Comparison of ENCODE assay signal across 18 mouse cellular contexts in the genomic region with DNA sequence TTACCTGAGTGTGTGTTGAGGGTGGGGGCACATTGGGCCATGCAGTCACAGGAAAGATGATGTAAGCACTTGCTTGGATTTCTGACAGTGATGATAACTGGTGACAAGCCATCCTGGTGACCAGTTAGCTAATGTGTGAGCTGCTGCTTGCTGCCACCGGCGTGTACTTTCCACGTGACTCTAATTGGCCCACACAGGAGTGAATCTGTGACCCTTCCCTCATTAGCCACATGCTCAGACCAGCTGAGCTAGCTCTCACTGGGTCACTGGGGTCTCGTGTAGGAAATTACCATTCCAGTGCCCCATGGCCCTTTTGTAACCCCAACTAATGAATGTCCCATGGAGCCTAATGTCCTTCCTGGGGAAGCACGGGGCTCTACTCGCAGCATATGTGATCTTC. TPM values are rescaled to one million over a fixed set of nuclear protein-coding genes. Genes with fewer than 3 reads are reported as not detected.
DNase-seq lines count a peak whose midpoint lies in the region; ATAC-seq and TF ChIP-seq lines count a peak whose summit lies in the region.
"Had no signal": no experiment of that assay in that cellular context is flagged by ENCODE, and none has a peak within 500 bp of the region (broad histone marks: within the 10 kb centered on the region; RNA-seq: fewer than 3 reads in every experiment).

No protein-coding gene starts in this region.

- no peak overlapping the region for H3K9ac ChIP-seq in midbrain, postnatal 0 days (replicated peaks; ENCODE audit: low read length, poor library complexity, severe bottlenecking)
- no peak overlapping the region for H3K9ac ChIP-seq in embryonic facial prominence, embryonic 14.5 days (ENCODE audit: low read depth, low read length)
- no peak overlapping the region for H3K9ac ChIP-seq in midbrain, embryonic 14.5 days (replicated peaks; ENCODE audit: low read length)
- H3K9ac ChIP-seq: liver, embryonic 12.5 days; lung, embryonic 15.5 days had no signal

- H3K27me3 ChIP-seq in midbrain, embryonic 10.5 days (ENCODE audit: low read depth, poor library complexity, severe bottlenecking) = no peaks in the 10 kb centered on the region
- no peaks in the 10 kb centered on the region for H3K27me3 ChIP-seq in midbrain, postnatal 0 days (ENCODE audit: insufficient read depth, low read length)
- no peaks in the 10 kb centered on the region for H3K27me3 ChIP-seq in embryonic facial prominence, embryonic 14.5 days (replicated peaks; ENCODE audit: control insufficient read depth, insufficient read depth, low read length)
- H3K27me3 ChIP-seq in midbrain, embryonic 14.5 days (ENCODE audit: control insufficient read depth, insufficient read depth, low read length) = no peaks in the 10 kb centered on the region
- H3K27me3 ChIP-seq: lung, embryonic 15.5 days; Patski had no signal

- H3K27ac ChIP-seq in midbrain, embryonic 10.5 days (replicated peaks) = peak overlapping the region; percentile 83
- no peak overlapping the region for H3K27ac ChIP-seq in midbrain, postnatal 0 days (ENCODE audit: low read depth, low read length)
- H3K27ac ChIP-seq in embryonic facial prominence, embryonic 14.5 days (replicated peaks; ENCODE audit: low read depth, low read length) = no peak overlapping the region
- peak overlapping the region; percentile 58; the same call in 1 of the 2 replicates for H3K27ac ChIP-seq in midbrain, embryonic 14.5 days (replicated peaks; ENCODE audit: low read depth, low read length)
- H3K27ac ChIP-seq: heart, embryonic 10.5 days; kidney, postnatal 0 days; liver, embryonic 12.5 days; lung, embryonic 15.5 days; macrophage had no signal

- no peaks in the 10 kb centered on the region for H3K9me3 ChIP-seq in midbrain, embryonic 10.5 days (replicated peaks)
- no peaks in the 10 kb centered on the region for H3K9me3 ChIP-seq in midbrain, postnatal 0 days (ENCODE audit: low read length)
- H3K9me3 ChIP-seq in embryonic facial prominence, embryonic 14.5 days (ENCODE audit: control insufficient read depth, low read length) = no peaks in the 10 kb centered on the region
- no peaks in the 10 kb centered on the region for H3K9me3 ChIP-seq in midbrain, embryonic 14.5 days (ENCODE audit: control insufficient read depth, low read length)
- H3K9me3 ChIP-seq: heart, embryonic 10.5 days; liver, embryonic 12.5 days; lung, embryonic 15.5 days had no signal

- no peak overlapping the region for H3K4me3 ChIP-seq in midbrain, embryonic 10.5 days
- H3K4me3 ChIP-seq in midbrain, postnatal 0 days (ENCODE audit: low read depth, low read length) = no peak overlapping the region
- H3K4me3 ChIP-seq in embryonic facial prominence, embryonic 14.5 days (ENCODE audit: low read depth, low read length) = no peak overlapping the region
- no peak overlapping the region for H3K4me3 ChIP-seq in midbrain, embryonic 14.5 days (replicated peaks; ENCODE audit: low read depth, low read length)
- H3K4me3 ChIP-seq: heart, embryonic 10.5 days; liver, embryonic 12.5 days; lung, embryonic 15.5 days had no signal

- ATAC-seq in midbrain, postnatal 0 days (ENCODE audit: low FRiP score) = no peak
- peak; percentile 21; the same call in 1 of the 2 replicates for ATAC-seq in embryonic facial prominence, embryonic 14.5 days (ENCODE audit: low read depth)
- ATAC-seq in midbrain, embryonic 14.5 days (ENCODE audit: low FRiP score, low TSS enrichment) = no peak
- no peak for ATAC-seq in inflammation-experienced regulatory T-cells, adult 6 months
- ATAC-seq: liver, embryonic 12.5 days; Patski had no signal

- WGBS in midbrain, embryonic 10.5 days = 63% methylated on average over 6 of the region's 6 CpGs
- WGBS in midbrain, postnatal 0 days = 42% methylated on average over 6 of the region's 6 CpGs
- WGBS in embryonic facial prominence, embryonic 14.5 days = 47% methylated on average over 6 of the region's 6 CpGs
- WGBS in midbrain, embryonic 14.5 days = 40% methylated on average over 6 of the region's 6 CpGs

- peaks cover 10% of the 10 kb centered on the region for H3K36me3 ChIP-seq in midbrain, embryonic 10.5 days
- peaks cover 5% of the 10 kb centered on the region; the same call in 1 of the 2 replicates for H3K36me3 ChIP-seq in midbrain, postnatal 0 days (ENCODE audit: insufficient read depth, low read length)
- no peaks in the 10 kb centered on the region for H3K36me3 ChIP-seq in embryonic facial prominence, embryonic 14.5 days (ENCODE audit: control insufficient read depth, insufficient read depth, low read length)
- H3K36me3 ChIP-seq in midbrain, embryonic 14.5 days (ENCODE audit: control insufficient read depth, insufficient read depth, low read length) = peaks cover 13% of the 10 kb centered on the region

- TF ChIP-seq CTCF in midbrain, postnatal 0 days (IDR thresholded peaks at IDR 0.05) = no peak

- peaks cover 38% of the 10 kb centered on the region for H3K4me1 ChIP-seq in midbrain, embryonic 10.5 days
- H3K4me1 ChIP-seq in midbrain, postnatal 0 days (ENCODE audit: insufficient read depth, low read length) = 0 out of 2 replicates have a peak, but pooled peaks cover 4% of the 10 kb centered on the region
- 0 out of 2 replicates have a peak, but pooled peaks cover 4% of the 10 kb centered on the region for H3K4me1 ChIP-seq in embryonic facial prominence, embryonic 14.5 days (ENCODE audit: control insufficient read depth, insufficient read depth, low read length)
- H3K4me1 ChIP-seq in midbrain, embryonic 14.5 days (ENCODE audit: control insufficient read depth, insufficient read depth, low read length) = peaks cover 10% of the 10 kb centered on the region
- H3K4me1 ChIP-seq: lung, embryonic 15.5 days had no signal

- DNase-seq in midbrain, embryonic 10.5 days (ENCODE audit: low spot score) = no peak
- no peak for DNase-seq in midbrain, postnatal 0 days (ENCODE audit: low spot score)
- DNase-seq in embryonic facial prominence, embryonic 14.5 days (ENCODE audit: low spot score) = peak; percentile 20
- peak; percentile 53 for DNase-seq in midbrain, embryonic 14.5 days
- DNase-seq in thymus, adult 18-20 months = no peak
- no peak for DNase-seq in cerebellum, postnatal 25 days
- DNase-seq: adrenal gland, postnatal 36 days; cerebellum, adult 9-10 months; gastrocnemius, postnatal 36 days; heart, postnatal 10 days; thymus, postnatal 14 days had no signal

- H3K4me2 ChIP-seq in midbrain, postnatal 0 days (ENCODE audit: low read depth, low read length, poor library complexity, severe bottlenecking) = no peak overlapping the region
- H3K4me2 ChIP-seq in embryonic facial prominence, embryonic 14.5 days (ENCODE audit: low read depth, low read length) = no peak overlapping the region
- no peak overlapping the region for H3K4me2 ChIP-seq in midbrain, embryonic 14.5 days (ENCODE audit: low read length)
- H3K4me2 ChIP-seq: lung, embryonic 15.5 days had no signal

RNA-seq across cellular contexts. Expression of gene Lsm11, which starts 19.3 kb away (rescaled TPM):
- polyA plus RNA-seq in midbrain, embryonic 10.5 days (2016; fragmentation: Nextera tagmentation; extraction: Ambion mirVana) = 7.3 and 9.1 TPM in 2 replicates
- total RNA-seq in midbrain, postnatal 0 days (2014; rRNA removed) = 89.2 and 106 TPM in 2 replicates
- 31.8 and 32.9 TPM in 2 replicates for polyA plus RNA-seq in midbrain, postnatal 0 days (2015; fragmentation: Nextera tagmentation; extraction: Ambion mirVana)
- 8.3 TPM in 2 replicates for polyA plus RNA-seq in embryonic facial prominence, embryonic 14.5 days (2014; fragmentation: Nextera tagmentation; extraction: Ambion mirVana)
- polyA plus RNA-seq in midbrain, embryonic 14.5 days (2014; fragmentation: Nextera tagmentation; extraction: Ambion mirVana) = 27.2 and 28.5 TPM in 2 replicates
- polyA plus RNA-seq in inflammation-experienced regulatory T-cells, adult 6 months (2017; shearing (Covaris generic)) = 1 to 10 TPM in 2 of 3 experiments, under 1 TPM in 1; 0.89 to 2.0 (median 1.9) TPM

RNA-seq across cellular contexts. Expression of gene Thg1l, which starts 29.9 kb away (rescaled TPM):
- polyA plus RNA-seq in midbrain, embryonic 10.5 days (2016; fragmentation: Nextera tagmentation; extraction: Ambion mirVana) = 18.2 and 18.3 TPM in 2 replicates
- total RNA-seq in midbrain, postnatal 0 days (2014; rRNA removed) = 11.1 TPM in 2 replicates
- polyA plus RNA-seq in midbrain, postnatal 0 days (2015; fragmentation: Nextera tagmentation; extraction: Ambion mirVana) = 8.8 TPM in 2 replicates
- polyA plus RNA-seq in embryonic facial prominence, embryonic 14.5 days (2014; fragmentation: Nextera tagmentation; extraction: Ambion mirVana) = 9.6 and 10.9 TPM in 2 replicates
- polyA plus RNA-seq in midbrain, embryonic 14.5 days (2014; fragmentation: Nextera tagmentation; extraction: Ambion mirVana) = 9.9 and 10.4 TPM in 2 replicates
- polyA plus RNA-seq in inflammation-experienced regulatory T-cells, adult 6 months (2017; shearing (Covaris generic)) = 10 to 100 TPM; 10.4 to 13.5 (median 12.0) TPM

RNA-seq across cellular contexts. Expression of gene Sox30, which starts 54.7 kb away (rescaled TPM):
- 0.05 and 0.09 TPM in 2 replicates for polyA plus RNA-seq in midbrain, embryonic 10.5 days (2016; fragmentation: Nextera tagmentation; extraction: Ambion mirVana)
- total RNA-seq in midbrain, postnatal 0 days (2014; rRNA removed) = 0.16 and 0.47 TPM in 2 replicates
- 0.06 and 0.07 TPM in 2 replicates for polyA plus RNA-seq in midbrain, postnatal 0 days (2015; fragmentation: Nextera tagmentation; extraction: Ambion mirVana)
- polyA plus RNA-seq in embryonic facial prominence, embryonic 14.5 days (2014; fragmentation: Nextera tagmentation; extraction: Ambion mirVana) = 0.21 and 0.24 TPM in 2 replicates
- 0.09 and 0.13 TPM in 2 replicates for polyA plus RNA-seq in midbrain, embryonic 14.5 days (2014; fragmentation: Nextera tagmentation; extraction: Ambion mirVana)
- polyA plus RNA-seq in inflammation-experienced regulatory T-cells, adult 6 months (2017; shearing (Covaris generic)) = under 1 TPM in 1 of 3 experiments, not detected in 2; 0.21 TPM
- total RNA-seq: gastrocnemius, postnatal 36 days had no signal
- polyA plus RNA-seq: macrophage, Patski had no signal

Comparison
In these comparisons a context has a peak if more than half of its experiments do, and no peak if none do; other contexts are left out.
1. DNase-seq: peak in embryonic facial prominence, embryonic 14.5 days (single experiment) and midbrain, embryonic 14.5 days (single experiment); none in midbrain, embryonic 10.5 days (single experiment), midbrain, postnatal 0 days (single experiment), thymus, adult 18-20 months (0 of 2) and cerebellum, postnatal 25 days (0 of 2).
2. H3K27ac ChIP-seq: peak in midbrain, embryonic 10.5 days (single experiment) and midbrain, embryonic 14.5 days (single experiment); none in midbrain, postnatal 0 days (single experiment) and embryonic facial prominence, embryonic 14.5 days (single experiment).